Mouse (Mus musculus): ENCODE measurements around the gene Syt12.

GRCm38 (mm10) chr19:4482111-4482859, 5.0 kb upstream of the Syt12 start:
- TF ChIP-seq GATA1 (IDR thresholded peaks at IDR 0.05; ENCODE audit: borderline replicate concordance, low read length) (no peak), FLI1 (IDR thresholded peaks at IDR 0.05; ENCODE audit: low read length) (no peak)
